Mouse (Mus musculus) MEL (cell line): ENCODE results near the gene Tcl1b1.
"Not testable (repeated sequence)": the region's sequence is repeated elsewhere in the genome, so short reads cannot be mapped to it uniquely, and the experiment has no call there.

ENCODE experiments used
- CHD2 ChIP-seq: IDR thresholded peaks from 2 replicates; pipeline ENCODE4 v1.6.1; 2011; ENCODE audit warnings: low read length, improper control_type of control experiment
- CTCF ChIP-seq, 3 experiments: IDR thresholded peaks in 2 of 3; conservative IDR thresholded peaks in 1 of 3; 2 replicates each; pipeline ENCODE4 v1.5.1; 2011 to 2012; ENCODE audit warnings: low read length in 3 of 3, low read depth in 2 of 3, mild to moderate bottlenecking in 2 of 3, improper control_type of control experiment in 1 of 3, inconsistent platforms in 1 of 3, mixed read lengths in 1 of 3, moderate library complexity in 1 of 3; ENCODE audit not compliant: control insufficient read depth in 1 of 3, insufficient read depth in 1 of 3, poor library complexity in 1 of 3, severe bottlenecking in 1 of 3
- E2F4 ChIP-seq: IDR thresholded peaks from 2 replicates; pipeline ENCODE4 v1.6.1; 2011; ENCODE audit warnings: low read depth, low read length, improper control_type of control experiment, borderline replicate concordance
- EP300 ChIP-seq, 2 experiments: IDR thresholded peaks; 2 replicates each; pipeline ENCODE4 v1.6.1; 2011; ENCODE audit warnings: improper control_type of control experiment in 2 of 2, low read length in 2 of 2, low read depth in 1 of 2, mild to moderate bottlenecking in 1 of 2
- NELFE ChIP-seq: IDR thresholded peaks from 2 replicates; pipeline ENCODE4 v1.6.1; 2011; ENCODE audit warnings: low read depth, low read length, improper control_type of control experiment
- NRF1 ChIP-seq: IDR thresholded peaks from 2 replicates; pipeline ENCODE4 v1.6.1; 2014; ENCODE audit warnings: low read depth, mild to moderate bottlenecking, inconsistent platforms, low read length, improper control_type of control experiment, moderate library complexity; ENCODE audit not compliant: poor library complexity, insufficient read depth, severe bottlenecking
- POLR2A ChIP-seq, 2 experiments: IDR thresholded peaks; 2 replicates each; pipeline ENCODE4 v1.6.1; 2011 to 2012; ENCODE audit warnings: low read length in 2 of 2, mild to moderate bottlenecking in 2 of 2, control low read depth in 1 of 2, improper control_type of control experiment in 1 of 2, low read depth in 1 of 2, moderate library complexity in 1 of 2; ENCODE audit not compliant: control insufficient read depth in 1 of 2, insufficient read depth in 1 of 2, poor library complexity in 1 of 2
- POLR2AphosphoS2 ChIP-seq: IDR thresholded peaks from 2 replicates; pipeline ENCODE4 v1.6.1; 2011; ENCODE audit warnings: low read length, improper control_type of control experiment
- TCF12 ChIP-seq: IDR thresholded peaks from 2 replicates; pipeline ENCODE4 v1.6.1; 2014; ENCODE audit warnings: low read depth, mild to moderate bottlenecking, inconsistent platforms, low read length, improper control_type of control experiment, moderate library complexity
- UBTF ChIP-seq: IDR thresholded peaks from 2 replicates; pipeline ENCODE4 v1.6.1; 2012; ENCODE audit warnings: low read depth, mild to moderate bottlenecking, inconsistent platforms, low read length, improper control_type of control experiment, moderate library complexity, borderline replicate concordance; ENCODE audit not compliant: insufficient read depth
- ZC3H11A ChIP-seq: IDR thresholded peaks from 2 replicates; pipeline ENCODE4 v1.6.1; 2012; ENCODE audit warnings: low read depth, mild to moderate bottlenecking, inconsistent platforms, low read length, improper control_type of control experiment
- ZMIZ1 ChIP-seq: IDR thresholded peaks from 2 replicates; pipeline ENCODE4 v1.6.1; 2012; ENCODE audit warnings: low read depth, mild to moderate bottlenecking, inconsistent platforms, low read length, improper control_type of control experiment, moderate library complexity

DNA sequence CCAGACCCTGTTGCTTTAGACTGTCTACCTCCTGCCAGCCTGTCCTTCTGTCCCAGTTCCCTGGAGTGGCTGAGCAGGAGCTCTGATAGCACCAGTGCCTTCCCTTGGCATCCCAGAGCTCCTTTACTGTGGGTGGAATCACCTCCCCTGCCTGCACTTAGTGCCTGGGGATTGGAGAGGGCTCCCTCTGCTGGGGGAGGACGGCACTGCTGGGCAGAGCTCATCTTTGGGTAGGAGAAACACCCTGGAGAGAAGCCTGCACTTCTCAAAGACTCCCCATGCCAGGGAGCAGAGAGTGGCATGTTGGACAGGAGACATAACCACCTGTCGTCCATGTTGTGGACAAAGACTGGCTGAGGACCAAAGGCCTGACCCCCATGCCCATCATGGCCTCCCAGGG, 14.8 kb downstream of the Tcl1b1 start:
- not testable (repeated sequence) for TF ChIP-seq CTCF (IDR thresholded peaks at IDR 0.05 in 2 of 3, conservative IDR thresholded peaks at IDR 0.05 in 1 of 3; ENCODE audit: control insufficient read depth in 1 of 3, insufficient read depth in 1 of 3, low read depth in 2 of 3, low read length in 3 of 3, poor library complexity in 1 of 3, severe bottlenecking in 1 of 3); EP300 (IDR thresholded peaks at IDR 0.05; ENCODE audit: low read depth in 1 of 2, low read length in 2 of 2); ZC3H11A; UBTF; E2F4; POLR2AphosphoS2; CHD2; POLR2A (IDR thresholded peaks at IDR 0.05; ENCODE audit: control insufficient read depth in 1 of 2, insufficient read depth in 1 of 2, low read depth in 1 of 2, low read length in 2 of 2, poor library complexity in 1 of 2); ZMIZ1; NELFE; TCF12; NRF1
